Mouse (Mus musculus) bone marrow, adult 2 months (tissue): ENCODE data around the gene Mroh7.

Experiments
- CTCF ChIP-seq: fragments of 200-500 bp; IDR thresholded peaks from 2 replicates; pipeline ENCODE4 v1.5.1; 2011; ENCODE audit warnings: low read length, control low read depth; ENCODE audit not compliant: control insufficient read depth, insufficient read depth
- POLR2A ChIP-seq: fragments of 200-500 bp; IDR thresholded peaks from 2 replicates; pipeline ENCODE4 v1.6.1; 2011; ENCODE audit warnings: low read depth, mild to moderate bottlenecking, control low read depth, low read length, borderline replicate concordance; ENCODE audit not compliant: control insufficient read depth

GRCm38 (mm10) chr4:106733636-106734035, 2.9 kb upstream of the Mroh7 start, which contains the start of gene Fam151a:
- TF ChIP-seq CTCF (no peak), POLR2A (no peak)
